Mouse (Mus musculus) embryonic fibroblast, embryonic 13.5 days (primary cell): ENCODE data around the gene Cadm2.

ENCODE experiments used
- CTCF ChIP-seq: IDR thresholded peaks from 2 replicates; pipeline ENCODE4 v1.5.1; 2011; ENCODE audit warnings: mild to moderate bottlenecking, control low read depth, low read length, moderate library complexity, borderline replicate concordance; ENCODE audit not compliant: insufficient read depth
- POLR2A ChIP-seq: IDR thresholded peaks from 2 replicates; pipeline ENCODE4 v1.6.1; 2011; ENCODE audit warnings: low read depth, mild to moderate bottlenecking, control low read depth, low read length, moderate library complexity

GRCm38 (mm10) chr16:67234862-67235261 lies 385.8 kb downstream of the Cadm2 start:
- no peak for TF ChIP-seq CTCF
- TF ChIP-seq POLR2A: no peak
